Mouse (Mus musculus): Measurements from ENCODE around the gene Rit1.
"Not testable (repeated sequence)": the region's sequence is repeated elsewhere in the genome, so short reads cannot be mapped to it uniquely, and the experiment has no call there.

Rit1 gene

GRCm38 (mm10) chr3:88716399-88717197 lies at the start of gene Rit1:
Rit1 (plus strand) TSS chr3:88716838.
- DNase-seq (ENCODE audit: low read depth, low spot score): peak; percentile 87

GRCm38 (mm10) chr3:88677399-88677798 lies 39.2 kb upstream of the Rit1 start:
- DNase-seq (ENCODE audit: low read depth, low spot score): peak; percentile 66

GRCm38 (mm10) chr3:88683814-88684213 lies 32.8 kb upstream of the Rit1 start:
- DNase-seq (ENCODE audit: low read depth, low spot score): no peak

- DNase-seq (ENCODE audit: low read depth, low spot score): no peak
Measured at GRCm38 (mm10) chr3:88684236-88684979, 32.2 kb upstream of the Rit1 start.

GRCm38 (mm10) chr3:88684980-88685941 lies 31.4 kb upstream of the Rit1 start, which contains the start of gene Khdc4:
Khdc4 (plus strand) TSS chr3:88685803.
- DNase-seq (ENCODE audit: low read depth, low spot score): peak; percentile 90

GRCm38 (mm10) chr3:88685958-88686451 lies 30.6 kb upstream of the Rit1 start:
- DNase-seq (ENCODE audit: low read depth, low spot score): peak; percentile 13

GRCm38 (mm10) chr3:88686734-88687611 lies 29.7 kb upstream of the Rit1 start:
- no peak for DNase-seq (ENCODE audit: low read depth, low spot score)

- DNase-seq (ENCODE audit: low read depth, low spot score): no peak
Measured at GRCm38 (mm10) chr3:88689079-88689478, 27.6 kb upstream of the Rit1 start.

- no peak for DNase-seq (ENCODE audit: low read depth, low spot score)
Measured at GRCm38 (mm10) chr3:88695545-88695944, 21.1 kb upstream of the Rit1 start.

- DNase-seq (ENCODE audit: low read depth, low spot score): no peak
Measured at GRCm38 (mm10) chr3:88698051-88698450, 18.6 kb upstream of the Rit1 start.

- no peak for DNase-seq (ENCODE audit: low read depth, low spot score)
Measured at GRCm38 (mm10) chr3:88698834-88699233, 17.8 kb upstream of the Rit1 start.

- no peak for DNase-seq (ENCODE audit: low read depth, low spot score)
Measured at GRCm38 (mm10) chr3:88700247-88700646, 16.4 kb upstream of the Rit1 start.

GRCm38 (mm10) chr3:88701222-88701621 lies 15.4 kb upstream of the Rit1 start:
- no peak for DNase-seq (ENCODE audit: low read depth, low spot score)

GRCm38 (mm10) chr3:88713709-88714108 lies 2.9 kb upstream of the Rit1 start:
- no peak for DNase-seq (ENCODE audit: low read depth, low spot score)

- no peak for DNase-seq (ENCODE audit: low read depth, low spot score)
Measured at GRCm38 (mm10) chr3:88714725-88715124, 1.9 kb upstream of the Rit1 start.

GRCm38 (mm10) chr3:88715716-88716115 lies 922 bp upstream of the Rit1 start:
- not testable (repeated sequence) for DNase-seq (ENCODE audit: low read depth, low spot score)

- DNase-seq (ENCODE audit: low read depth, low spot score): peak; percentile 30
Measured at GRCm38 (mm10) chr3:88717198-88717798, 660 bp downstream of the Rit1 start.

- DNase-seq (ENCODE audit: low read depth, low spot score): peak; percentile 55
Measured at GRCm38 (mm10) chr3:88717831-88718230, 1.2 kb downstream of the Rit1 start.

GRCm38 (mm10) chr3:88719098-88719497 lies 2.5 kb downstream of the Rit1 start:
- no peak for DNase-seq (ENCODE audit: low read depth, low spot score)

GRCm38 (mm10) chr3:88736556-88736955 lies 19.9 kb downstream of the Rit1 start:
- no peak for DNase-seq (ENCODE audit: low read depth, low spot score)
